Mouse (Mus musculus) G1E (cell line): ENCODE results near the gene Copz1.
A peak's percentile ranks its signal among the peaks of the same experiment; 100 is the strongest.

Experiments used
- CTCF ChIP-seq: IDR thresholded peaks from 2 replicates; pipeline ENCODE4 v1.5.1; 2012; ENCODE audit warnings: low read depth, low read length, inconsistent platforms, mixed read lengths
- GATA1 ChIP-seq: IDR thresholded peaks from 2 replicates; pipeline ENCODE4 v1.6.1; 2012; ENCODE audit warnings: borderline replicate concordance, low read length, inconsistent platforms, mixed read lengths
- POLR2AphosphoS5 ChIP-seq: IDR thresholded peaks from 2 replicates; pipeline ENCODE4 v1.6.1; 2012; ENCODE audit warnings: low read depth, low read length, inconsistent platforms; ENCODE audit not compliant: insufficient replicate concordance

DNA sequence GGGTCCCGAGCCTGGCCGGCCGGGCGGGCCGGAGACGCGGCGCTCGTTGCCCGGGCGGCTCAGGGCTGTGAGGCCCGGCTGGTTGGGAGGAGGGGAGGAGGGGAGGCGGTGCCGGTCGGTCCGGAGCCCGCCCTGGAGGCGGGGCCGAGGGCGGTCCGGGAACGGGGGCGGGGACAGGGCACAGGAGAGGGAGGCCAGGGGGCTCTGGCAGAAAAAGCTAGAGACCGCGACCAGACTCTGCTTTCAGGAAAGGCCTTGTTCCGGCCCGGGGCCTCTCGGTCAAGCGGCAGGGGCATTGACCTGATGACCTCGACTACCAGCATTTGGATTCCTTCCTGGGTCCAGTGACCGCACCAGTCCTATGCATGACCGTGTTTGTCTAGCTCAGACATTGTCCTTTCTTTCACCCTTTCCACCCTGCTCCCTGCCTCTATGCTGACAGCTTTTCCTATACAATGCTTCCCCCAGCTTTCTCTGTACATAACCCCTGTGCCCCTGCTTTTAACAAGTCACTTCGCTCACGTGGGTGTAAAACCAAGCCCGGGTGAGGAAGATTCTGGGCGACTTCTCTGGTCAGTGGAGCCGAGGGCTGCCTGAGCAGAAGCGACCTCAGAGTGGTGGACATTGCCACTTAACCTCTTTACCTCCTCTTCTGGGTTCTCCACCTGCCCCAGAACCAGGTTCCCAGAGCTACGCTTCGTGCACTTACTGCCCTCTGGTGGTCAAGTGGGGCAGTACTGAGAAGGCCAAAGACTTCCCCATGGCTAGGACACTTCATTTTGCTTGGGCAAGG lies 51.1 kb downstream of the Copz1 start:
- TF ChIP-seq POLR2AphosphoS5 (no peak), CTCF (peak; percentile 97), GATA1 (no peak)
